Mouse (Mus musculus) midbrain, embryonic 13.5 days (tissue): ENCODE measurements around the gene Pakap. TPM values are rescaled to one million over a fixed set of nuclear protein-coding genes. Genes with fewer than 3 reads are reported as not detected.

Experiments
- ATAC-seq: fragments of 200-750 bp; cut with Nextera tagmentation; 2 replicates; pipeline ENCODE4 v1.8.0; 2017; ENCODE audit warnings: mild to moderate bottlenecking, moderate TSS enrichment, moderate library complexity
- H3K27ac ChIP-seq: fragments of 300-500 bp; sonication (generic); 2 replicates; pipeline ENCODE4 v1.5.1; 2015; ENCODE audit warnings: inconsistent platforms, mild to moderate bottlenecking, moderate library complexity
- H3K27me3 ChIP-seq: fragments of 300-500 bp; sonication (generic); 2 replicates; pipeline ENCODE4 v1.6.1; 2015; ENCODE audit warnings: mild to moderate bottlenecking, inconsistent platforms
- H3K36me3 ChIP-seq: fragments of 300-500 bp; sonication (generic); 2 replicates; pipeline ENCODE4 v1.6.1; 2015; ENCODE audit warnings: mild to moderate bottlenecking, inconsistent platforms
- H3K4me1 ChIP-seq: fragments of 300-500 bp; sonication (generic); replicated peaks from 2 replicates; pipeline ENCODE4 v1.6.1; 2015; ENCODE audit warnings: inconsistent platforms
- H3K4me2 ChIP-seq: fragments of 300-500 bp; sonication (generic); replicated peaks from 2 replicates; pipeline ENCODE4 v1.6.1; 2015; ENCODE audit warnings: moderate library complexity, mild to moderate bottlenecking, inconsistent platforms
- H3K4me3 ChIP-seq: fragments of 300-500 bp; sonication (generic); replicated peaks from 2 replicates; pipeline ENCODE4 v1.5.1; 2015; ENCODE audit warnings: mild to moderate bottlenecking, inconsistent platforms
- H3K9ac ChIP-seq: fragments of 300-500 bp; sonication (generic); replicated peaks from 2 replicates; pipeline ENCODE4 v1.6.1; 2015; ENCODE audit warnings: mild to moderate bottlenecking, inconsistent platforms
- H3K9me3 ChIP-seq: fragments of 300-500 bp; sonication (generic); 2 replicates; pipeline ENCODE4 v1.6.1; 2016; ENCODE audit warnings: mild to moderate bottlenecking, inconsistent platforms
- WGBS: fragments of 180-500 bp; shearing (Covaris S2); methylation state at CpG from one replicate; pipeline ENCODE4 v1.1.7; 2015; 5-methylcytosine and 5-hydroxymethylcytosine counted together
- polyA plus RNA-seq: library from polyadenylated mRNA; unstranded; fragments of >200 nt; fragmentation: Nextera tagmentation; extraction: Ambion mirVana; gene quantifications from 2 replicates; pipeline ENCODE4 v1.2.1, GENCODE M21; 2015

The Pakap gene
- polyA plus RNA-seq, 1 experiment from 2014 or later, result 7.3 TPM

- no peak for ATAC-seq
- peaks cover 9% of the 10 kb centered on the region for H3K4me1 ChIP-seq
- no peak overlapping the region for H3K4me3 ChIP-seq
- no peaks in the 10 kb centered on the region for H3K27me3 ChIP-seq
- 89% methylated on average over 7 of the region's 7 CpGs for WGBS
- no peak overlapping the region for H3K4me2 ChIP-seq
- H3K27ac ChIP-seq, result no peak overlapping the region
- no peaks in the 10 kb centered on the region for H3K36me3 ChIP-seq
- no peak overlapping the region for H3K9ac ChIP-seq
- no peaks in the 10 kb centered on the region; the same call in 1 of the 2 replicates for H3K9me3 ChIP-seq
Observed at GRCm38 (mm10) chr4:57801239-57801638, 233.3 kb downstream of the Pakap start.

DNA sequence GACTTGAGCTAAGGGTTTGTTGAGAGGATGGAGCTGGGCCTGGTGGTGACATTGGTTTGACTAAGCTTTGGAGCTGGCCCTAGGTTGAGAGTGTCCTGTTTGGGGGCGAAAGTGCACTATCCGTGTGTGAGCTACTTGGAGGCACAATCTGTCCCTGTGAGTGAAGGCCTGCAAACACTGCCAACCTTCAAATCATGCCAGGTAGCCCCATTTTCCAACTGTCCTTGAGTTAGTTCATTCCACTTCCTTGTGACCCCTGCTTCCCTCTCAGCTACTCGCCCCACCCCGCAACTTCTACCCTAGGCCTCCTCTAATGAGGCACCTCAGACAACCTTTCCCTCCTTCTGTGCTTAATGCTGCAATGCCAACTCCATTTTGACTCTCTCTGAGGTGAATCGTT is 234.0 kb downstream of the Pakap start:
- Histone ChIP-seq H3K9me3 (no peaks in the 10 kb centered on the region), H3K4me2 (no peak overlapping the region), H3K4me3 (no peak overlapping the region), H3K9ac (no peak overlapping the region), H3K27ac (no peak overlapping the region), H3K4me1 (peaks cover 9% of the 10 kb centered on the region), H3K27me3 (no peaks in the 10 kb centered on the region), H3K36me3 (no peaks in the 10 kb centered on the region)
- 92% methylated on average over 5 of the region's 5 CpGs for WGBS
- ATAC-seq, result no peak

- H3K4me3 ChIP-seq, result no peak overlapping the region
- no peaks in the 10 kb centered on the region for H3K36me3 ChIP-seq
- ATAC-seq, result no peak
- H3K4me1 ChIP-seq, result peaks cover 9% of the 10 kb centered on the region
- no peak overlapping the region for H3K27ac ChIP-seq
- H3K4me2 ChIP-seq, result no peak overlapping the region
- no peaks in the 10 kb centered on the region for H3K27me3 ChIP-seq
- 77% methylated on average over 3 of the region's 3 CpGs for WGBS
- H3K9me3 ChIP-seq, result no peaks in the 10 kb centered on the region
- H3K9ac ChIP-seq, result no peak overlapping the region
Observed at GRCm38 (mm10) chr4:57802411-57802810, 234.4 kb downstream of the Pakap start.

GRCm38 (mm10) chr4:57804902-57805301 is 236.9 kb downstream of the Pakap start:
- Histone ChIP-seq H3K4me3 (no peak overlapping the region), H3K9ac (no peak overlapping the region), H3K4me1 (no peaks in the 10 kb centered on the region), H3K9me3 (no peaks in the 10 kb centered on the region), H3K27ac (no peak overlapping the region), H3K4me2 (no peak overlapping the region), H3K27me3 (no peaks in the 10 kb centered on the region), H3K36me3 (no peaks in the 10 kb centered on the region)
- 87% methylated on average over 6 of the region's 6 CpGs for WGBS
- no peak for ATAC-seq

DNA sequence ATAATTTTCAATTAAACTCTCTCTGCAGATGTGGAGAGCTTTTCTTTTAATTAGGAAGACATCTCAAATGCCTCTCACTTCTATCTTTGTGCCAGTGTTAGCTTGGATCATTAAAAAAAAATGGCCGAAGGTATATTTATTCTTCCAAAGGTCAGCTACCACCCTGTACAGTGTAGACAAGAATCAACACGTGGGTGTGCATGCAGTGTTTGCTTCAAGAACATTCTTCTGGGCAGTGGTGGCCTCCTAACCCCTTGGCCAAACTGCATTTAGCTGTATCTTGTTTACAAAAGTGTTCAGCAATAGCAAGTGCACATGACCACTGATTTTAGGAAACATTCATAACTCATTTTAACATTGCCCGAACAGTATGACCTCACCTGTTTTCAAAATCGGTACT is 241.5 kb downstream of the Pakap start:
- Histone ChIP-seq H3K36me3 (no peaks in the 10 kb centered on the region), H3K4me1 (no peaks in the 10 kb centered on the region)

GRCm38 (mm10) chr4:57812075-57812474 is 244.1 kb downstream of the Pakap start:
- Histone ChIP-seq H3K36me3 (no peaks in the 10 kb centered on the region), H3K9me3 (no peaks in the 10 kb centered on the region), H3K4me2 (no peak overlapping the region), H3K4me3 (no peak overlapping the region), H3K9ac (no peak overlapping the region), H3K4me1 (no peaks in the 10 kb centered on the region), H3K27me3 (no peaks in the 10 kb centered on the region), H3K27ac (no peak overlapping the region)
- ATAC-seq, result no peak
- WGBS, result 83% methylated on average over 1 of the region's 1 CpGs

More for the DNA sequence above, 241.5 kb downstream of the Pakap start:
- no peak for ATAC-seq
- Histone ChIP-seq H3K27me3 (no peaks in the 10 kb centered on the region), H3K9ac (no peak overlapping the region), H3K4me2 (no peak overlapping the region), H3K9me3 (no peaks in the 10 kb centered on the region), H3K27ac (no peak overlapping the region), H3K4me3 (no peak overlapping the region)
- 90% methylated on average over 4 of the region's 4 CpGs for WGBS

GRCm38 (mm10) chr4:57812916-57813575 is 245.1 kb downstream of the Pakap start:
- H3K27me3 ChIP-seq, result no peaks in the 10 kb centered on the region
- H3K4me3 ChIP-seq, result no peak overlapping the region
- no peak overlapping the region; the same call in 1 of the 2 replicates for H3K27ac ChIP-seq
- WGBS, result 59% methylated on average over 7 of the region's 7 CpGs
- no peaks in the 10 kb centered on the region for H3K4me1 ChIP-seq
- H3K36me3 ChIP-seq, result no peaks in the 10 kb centered on the region
- no peak overlapping the region for H3K4me2 ChIP-seq
- H3K9me3 ChIP-seq, result no peaks in the 10 kb centered on the region
- no peak overlapping the region for H3K9ac ChIP-seq
- ATAC-seq, result no peak

- no peaks in the 10 kb centered on the region for H3K4me1 ChIP-seq
- ATAC-seq, result no peak
- H3K4me3 ChIP-seq, result no peak overlapping the region
- 90% methylated on average over 4 of the region's 4 CpGs for WGBS
- no peaks in the 10 kb centered on the region for H3K36me3 ChIP-seq
- H3K4me2 ChIP-seq, result no peak overlapping the region
- H3K9ac ChIP-seq, result no peak overlapping the region
- no peaks in the 10 kb centered on the region for H3K9me3 ChIP-seq
- no peaks in the 10 kb centered on the region for H3K27me3 ChIP-seq
- H3K27ac ChIP-seq, result no peak overlapping the region
Observed at GRCm38 (mm10) chr4:57813576-57813945, 245.6 kb downstream of the Pakap start.

- Histone ChIP-seq H3K27ac (no peak overlapping the region), H3K27me3 (no peaks in the 10 kb centered on the region), H3K4me1 (no peaks in the 10 kb centered on the region), H3K4me3 (no peak overlapping the region), H3K4me2 (no peak overlapping the region), H3K9me3 (no peaks in the 10 kb centered on the region), H3K36me3 (no peaks in the 10 kb centered on the region), H3K9ac (no peak overlapping the region)
- 91% methylated on average over 2 of the region's 2 CpGs for WGBS
- no peak for ATAC-seq
Observed at GRCm38 (mm10) chr4:57815355-57815754, 247.4 kb downstream of the Pakap start.

DNA sequence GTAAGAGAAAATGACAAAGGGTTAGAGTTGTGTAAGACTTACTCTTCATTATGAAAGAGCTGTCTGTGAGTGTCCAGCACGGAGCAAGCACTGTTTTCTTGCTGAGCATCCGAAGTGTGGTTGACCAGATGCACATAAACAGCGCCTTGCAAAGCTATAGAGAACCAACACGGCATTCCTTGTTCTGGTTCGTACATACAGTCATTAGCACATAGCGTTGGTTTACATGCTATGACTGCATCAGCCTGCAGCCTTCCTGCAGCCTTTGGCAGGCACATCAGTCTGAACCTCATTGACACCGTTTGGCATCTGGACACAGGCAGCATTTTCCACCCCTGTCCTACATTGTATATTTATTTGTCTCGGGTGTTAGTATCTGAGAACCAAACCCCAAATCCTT is 248.2 kb downstream of the Pakap start:
- Histone ChIP-seq H3K4me3 (no peak overlapping the region), H3K4me1 (no peaks in the 10 kb centered on the region), H3K27ac (no peak overlapping the region), H3K9ac (no peak overlapping the region), H3K27me3 (peaks cover 5% of the 10 kb centered on the region; the same call in 1 of the 2 replicates), H3K4me2 (no peak overlapping the region), H3K9me3 (no peaks in the 10 kb centered on the region), H3K36me3 (no peaks in the 10 kb centered on the region)
- WGBS, result 93% methylated on average over 8 of the region's 8 CpGs
- ATAC-seq, result no peak

- no peaks in the 10 kb centered on the region for H3K9me3 ChIP-seq
- H3K4me3 ChIP-seq, result no peak overlapping the region
- no peak overlapping the region for H3K9ac ChIP-seq
- peaks cover 27% of the 10 kb centered on the region for H3K4me1 ChIP-seq
- H3K27ac ChIP-seq, result no peak overlapping the region
- no peaks in the 10 kb centered on the region for H3K36me3 ChIP-seq
- WGBS, result 91% methylated on average over 24 of the region's 24 CpGs
- peaks cover 5% of the 10 kb centered on the region; the same call in 1 of the 2 replicates for H3K27me3 ChIP-seq
- no peak overlapping the region for H3K4me2 ChIP-seq
- no peak for ATAC-seq
Observed at GRCm38 (mm10) chr4:57820839-57821374, 252.9 kb downstream of the Pakap start.

DNA sequence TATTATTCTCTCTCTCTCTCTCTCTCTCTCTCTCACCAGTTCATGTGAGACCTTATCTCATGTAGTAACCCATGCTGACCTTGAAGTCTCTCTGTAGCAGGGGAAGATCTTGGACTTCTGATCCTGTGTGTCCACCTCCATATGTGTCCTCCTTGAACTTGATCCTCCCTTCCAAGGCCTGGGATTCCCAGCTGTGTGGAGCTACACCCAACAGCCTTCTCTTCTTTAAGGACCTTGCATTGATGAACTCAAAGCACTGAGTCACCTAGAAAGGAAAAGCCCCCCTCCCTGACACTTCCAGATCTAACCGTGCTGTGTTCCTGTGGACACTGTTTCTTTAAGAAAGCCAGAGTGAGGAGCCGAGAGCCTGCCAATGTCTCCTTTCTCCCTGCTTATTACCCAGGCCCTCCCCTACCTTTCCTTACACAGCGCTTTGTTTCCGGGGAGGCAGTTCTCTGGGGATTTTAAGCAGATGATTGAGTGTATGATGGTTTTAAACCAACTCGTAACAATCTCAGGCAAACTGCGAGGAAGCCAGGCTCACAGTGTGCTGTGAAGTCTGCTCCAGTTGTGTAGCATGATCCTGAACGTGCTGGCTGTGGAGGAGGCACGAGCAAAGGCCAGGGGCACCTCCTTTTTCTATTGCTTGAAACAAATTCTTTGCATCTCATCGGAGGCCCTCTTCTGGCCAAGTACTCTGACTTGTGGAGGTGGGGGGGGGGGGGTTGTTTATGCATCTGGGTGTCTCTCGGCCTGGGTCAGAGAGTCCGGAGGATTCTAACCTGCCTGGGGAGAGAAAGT is 253.8 kb downstream of the Pakap start:
- Histone ChIP-seq H3K4me1 (peaks cover 27% of the 10 kb centered on the region), H3K4me2 (peak overlapping the region; percentile 37), H3K27me3 (peaks cover 14% of the 10 kb centered on the region; the same call in 1 of the 2 replicates), H3K36me3 (no peaks in the 10 kb centered on the region), H3K9ac (peak overlapping the region; percentile 28; the same call in 1 of the 2 replicates), H3K9me3 (no peaks in the 10 kb centered on the region), H3K27ac (peak overlapping the region; percentile 49), H3K4me3 (0 out of 2 replicates have a peak overlapping the region, but pooled peaks have one; percentile 10)
- ATAC-seq, result peak; percentile 72; the same call in 1 of the 2 replicates
- WGBS, result 8% methylated on average over 11 of the region's 11 CpGs
